ENCODE assay signal across 16 mouse cellular contexts in the genomic region with DNA sequence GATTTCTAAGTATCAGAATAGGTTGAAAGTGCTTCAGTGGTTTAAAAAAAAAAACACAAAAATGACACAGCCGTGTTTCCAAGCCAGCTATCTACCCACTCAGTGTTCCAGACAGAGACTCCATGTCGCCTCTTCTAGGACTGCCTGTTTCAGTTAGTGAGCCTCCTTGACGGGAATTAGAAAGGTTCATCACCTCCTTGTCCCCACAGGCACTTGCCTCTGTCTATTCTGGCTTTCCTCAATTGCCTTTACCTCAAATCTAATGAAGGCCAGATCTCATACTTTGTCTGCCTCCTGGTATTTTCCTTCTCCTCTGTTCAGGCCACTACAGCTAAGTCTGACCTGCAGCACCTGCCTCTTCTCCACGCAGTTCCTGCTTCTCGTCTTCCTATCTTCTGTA. TPM values are rescaled to one million over a fixed set of nuclear protein-coding genes. Genes with fewer than 3 reads are reported as not detected.
DNase-seq lines count a peak whose midpoint lies in the region; ATAC-seq and TF ChIP-seq lines count a peak whose summit lies in the region.
"Had no signal": no experiment of that assay in that cellular context is flagged by ENCODE, and none has a peak within 500 bp of the region (broad histone marks: within the 10 kb centered on the region; RNA-seq: fewer than 3 reads in every experiment).

No protein-coding gene starts in this region.

- no peaks in the 10 kb centered on the region for H3K9me3 ChIP-seq in lung, embryonic 14.5 days (ENCODE audit: low read depth, low read length)
- H3K9me3 ChIP-seq in lung, postnatal 0 days (ENCODE audit: low read length), result no peaks in the 10 kb centered on the region
- no peaks in the 10 kb centered on the region for H3K9me3 ChIP-seq in forebrain, embryonic 15.5 days
- no peaks in the 10 kb centered on the region for H3K9me3 ChIP-seq in limb, embryonic 13.5 days

- no peak for ATAC-seq in lung, embryonic 14.5 days (ENCODE audit: insufficient read depth)
- no peak for ATAC-seq in lung, postnatal 0 days
- no peak for ATAC-seq in forebrain, embryonic 15.5 days (replicated peaks)
- no peak for ATAC-seq in limb, embryonic 13.5 days (ENCODE audit: low FRiP score, low read depth)
- ATAC-seq: liver, postnatal 0 days had no signal

- no peak overlapping the region for H3K9ac ChIP-seq in lung, embryonic 14.5 days
- H3K9ac ChIP-seq in lung, postnatal 0 days (replicated peaks; ENCODE audit: low read depth), result no peak overlapping the region
- peak overlapping the region; percentile 98; the same call in 1 of the 2 replicates for H3K9ac ChIP-seq in forebrain, embryonic 15.5 days (replicated peaks)
- H3K9ac ChIP-seq in limb, embryonic 13.5 days, result no peak overlapping the region
- H3K9ac ChIP-seq: liver, postnatal 0 days had no signal

- no peak for TF ChIP-seq CTCF in lung, embryonic 14.5 days (IDR thresholded peaks at IDR 0.05; ENCODE audit: low read depth)
- no peak for TF ChIP-seq CTCF in lung, postnatal 0 days (IDR thresholded peaks at IDR 0.05)

- no peaks in the 10 kb centered on the region; the same call in 1 of the 2 replicates for H3K27me3 ChIP-seq in lung, embryonic 14.5 days (ENCODE audit: insufficient read depth, low read length)
- no peaks in the 10 kb centered on the region for H3K27me3 ChIP-seq in lung, postnatal 0 days (replicated peaks; ENCODE audit: insufficient read depth, low read length)
- H3K27me3 ChIP-seq in forebrain, embryonic 15.5 days, result no peaks in the 10 kb centered on the region
- no peaks in the 10 kb centered on the region for H3K27me3 ChIP-seq in limb, embryonic 13.5 days
- H3K27me3 ChIP-seq: CH12.LX had no signal

- H3K4me3 ChIP-seq in lung, embryonic 14.5 days (ENCODE audit: low read depth, low read length), result no peak overlapping the region
- H3K4me3 ChIP-seq in lung, postnatal 0 days (ENCODE audit: low read depth, low read length), result no peak overlapping the region
- H3K4me3 ChIP-seq in forebrain, embryonic 15.5 days, result peak overlapping the region; percentile 94
- peak overlapping the region; percentile 73 for H3K4me3 ChIP-seq in limb, embryonic 13.5 days
- H3K4me3 ChIP-seq: gastrocnemius, adult 2 months had no signal

- H3K27ac ChIP-seq in lung, embryonic 14.5 days (ENCODE audit: low read depth), result no peak overlapping the region
- H3K27ac ChIP-seq in lung, postnatal 0 days (ENCODE audit: low read length), result no peak overlapping the region
- peak overlapping the region; percentile 95; the same call in 1 of the 2 replicates for H3K27ac ChIP-seq in forebrain, embryonic 15.5 days (replicated peaks)
- no peak overlapping the region for H3K27ac ChIP-seq in limb, embryonic 13.5 days
- H3K27ac ChIP-seq: gastrocnemius, adult 2 months had no signal

- TF ChIP-seq EP300 in lung, postnatal 0 days (IDR thresholded peaks at IDR 0.05), result no peak

- DNase-seq in lung, embryonic 14.5 days, result no peak
- DNase-seq in lung, postnatal 0 days (ENCODE audit: low spot score), result no peak
- no peak for DNase-seq in gastrocnemius, postnatal 4 days (ENCODE audit: low spot score in 2 of 2)
- no peak for DNase-seq in frontal cortex, adult 2 months (ENCODE audit: extremely low spot score in 1 of 2, low spot score in 1 of 2)
- no peak for DNase-seq in ovary, postnatal 36 days (ENCODE audit: low spot score)
- DNase-seq: adrenal gland, postnatal 36 days; cerebellum, adult 11-12 months; gastrocnemius, adult 2 months; heart, postnatal 14 days; kidney, adult 9 months; liver, postnatal 0 days; thymus, postnatal 14 days had no signal

- H3K4me2 ChIP-seq in lung, embryonic 14.5 days, result peak overlapping the region; percentile 77
- no peak overlapping the region for H3K4me2 ChIP-seq in lung, postnatal 0 days (replicated peaks; ENCODE audit: low read depth, low read length)
- H3K4me2 ChIP-seq in forebrain, embryonic 15.5 days (replicated peaks), result peak overlapping the region; percentile 72
- peak overlapping the region; percentile 77 for H3K4me2 ChIP-seq in limb, embryonic 13.5 days (replicated peaks)

- no peaks in the 10 kb centered on the region for H3K36me3 ChIP-seq in lung, embryonic 14.5 days (ENCODE audit: insufficient read depth)
- H3K36me3 ChIP-seq in lung, postnatal 0 days (ENCODE audit: insufficient read depth, low read length), result no peaks in the 10 kb centered on the region
- H3K36me3 ChIP-seq in forebrain, embryonic 15.5 days, result no peaks in the 10 kb centered on the region
- peaks cover 11% of the 10 kb centered on the region for H3K36me3 ChIP-seq in limb, embryonic 13.5 days

- 72% methylated on average over 5 of the region's 5 CpGs for WGBS in lung, embryonic 14.5 days
- 75% methylated on average over 5 of the region's 5 CpGs for WGBS in lung, postnatal 0 days
- WGBS in forebrain, embryonic 15.5 days, result 77% methylated on average over 5 of the region's 5 CpGs
- 80% methylated on average over 5 of the region's 5 CpGs for WGBS in limb, embryonic 13.5 days

- peaks cover 7% of the 10 kb centered on the region for H3K4me1 ChIP-seq in lung, embryonic 14.5 days (ENCODE audit: insufficient read depth)
- H3K4me1 ChIP-seq in lung, postnatal 0 days (ENCODE audit: insufficient read depth, low read depth, low read length), result no peaks in the 10 kb centered on the region
- peaks cover 46% of the 10 kb centered on the region for H3K4me1 ChIP-seq in forebrain, embryonic 15.5 days
- peaks cover 31% of the 10 kb centered on the region for H3K4me1 ChIP-seq in limb, embryonic 13.5 days

RNA-seq across cellular contexts. Expression of gene Arnt2, which starts 1.7 kb away (rescaled TPM):
- polyA plus RNA-seq in lung, embryonic 14.5 days (2014; fragmentation: Nextera tagmentation; extraction: Ambion mirVana), result 14.4 and 16.0 TPM in 2 replicates
- 0.63 and 0.78 TPM in 2 replicates for polyA plus RNA-seq in lung, postnatal 0 days (2015; fragmentation: Nextera tagmentation; extraction: Ambion mirVana)
- 59.1 and 61.2 TPM in 2 replicates for polyA plus RNA-seq in forebrain, embryonic 15.5 days (2015; fragmentation: Nextera tagmentation; extraction: Ambion mirVana)
- 14.5 and 15.9 TPM in 2 replicates for polyA plus RNA-seq in limb, embryonic 13.5 days (2015; fragmentation: Nextera tagmentation; extraction: Ambion mirVana)
- 1 to 10 TPM; 6.3 to 6.4 TPM for total RNA-seq in gastrocnemius, postnatal 4 days (2021)
- 128 and 154 TPM in 2 replicates for polyA plus RNA-seq in frontal cortex, adult 2 months (2012; rRNA removed)
- total RNA-seq: monocyte, adult 5-6 weeks had no signal
- polyA plus RNA-seq: liver, postnatal 0 days had no signal

Comparison
In these comparisons a context has a peak if more than half of its experiments do, and no peak if none do; other contexts are left out.
1. H3K4me3 ChIP-seq: peak in forebrain, embryonic 15.5 days (single experiment) and limb, embryonic 13.5 days (single experiment); none in lung, embryonic 14.5 days (single experiment) and lung, postnatal 0 days (single experiment).